Mouse (Mus musculus) mature B cell (primary cell): ENCODE results near the gene Fnip2.
"Not testable (repeated sequence)": the region's sequence is repeated elsewhere in the genome, so short reads cannot be mapped to it uniquely, and the experiment has no call there.

Experiments
- in situ Hi-C: fragments of 300-500 bp; cut with MboI; formaldehyde crosslinking; loops from 2 replicates; pipeline ENCODE4 v1.14.3; 2019

The Fnip2 gene

DNA sequence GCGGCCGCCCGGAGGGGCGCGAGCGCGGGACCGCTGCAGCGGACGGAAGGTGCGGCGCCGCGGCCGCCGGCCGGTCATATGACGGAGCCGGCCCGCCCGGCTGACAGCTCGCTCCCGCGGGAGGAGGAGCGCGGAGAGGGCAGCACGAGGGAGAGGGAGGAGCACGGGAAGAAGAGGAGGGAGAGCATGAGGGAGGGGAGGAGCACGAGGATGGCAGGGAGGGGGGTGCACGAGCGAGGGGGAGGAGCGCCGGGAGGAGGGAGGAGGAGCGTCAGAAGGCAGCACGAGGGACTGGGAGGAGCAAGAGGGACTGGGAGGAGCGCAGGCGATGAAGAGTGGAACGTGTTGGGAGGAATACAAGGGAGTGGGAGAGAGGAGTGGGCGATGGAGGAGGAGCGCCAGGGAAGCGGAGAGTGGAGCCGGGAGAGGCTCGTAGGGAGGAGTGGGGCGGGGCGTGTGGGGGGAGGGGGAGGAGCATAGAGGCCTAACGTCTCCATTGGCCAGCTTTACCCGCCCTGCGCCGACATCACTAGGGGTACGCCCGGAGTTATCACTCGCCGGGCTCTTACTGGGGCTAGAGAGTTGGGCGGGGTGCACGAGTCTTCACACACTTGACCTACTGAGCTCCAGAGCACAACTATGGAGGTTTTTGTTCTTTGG is at the start of gene Fnip2:
Gene Fnip2, minus strand, starts transcription at position 94 of the 660 bp plus-strand sequence.
- in situ Hi-C loops, result no loop called here

- in situ Hi-C loops, result no loop called here
Measured at GRCm38 (mm10) chr3:79609886-79610285, 42.3 kb upstream of the Fnip2 start.

DNA sequence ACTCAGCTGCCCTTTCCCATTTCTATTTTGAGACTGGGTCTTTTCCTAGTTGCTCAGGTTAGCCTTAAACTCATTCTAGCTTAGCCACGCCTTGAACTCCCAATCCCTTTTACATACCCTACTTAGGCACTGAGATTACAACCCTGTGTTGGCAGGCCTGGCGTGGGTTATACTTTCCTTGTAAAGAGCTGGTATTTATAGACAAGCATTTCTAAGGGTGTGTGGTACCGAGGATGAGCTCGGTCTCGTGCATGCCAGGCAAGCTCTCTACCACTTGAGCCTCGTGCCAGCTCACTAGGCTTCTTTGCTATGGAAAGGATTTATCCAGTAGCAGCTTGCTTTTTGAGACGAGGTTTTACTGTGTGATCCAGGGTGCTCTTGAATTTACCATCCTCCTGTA is 27.9 kb upstream of the Fnip2 start:
- in situ Hi-C loops, result loop anchor here (10.0 kb wide), 1 partner anchor 371 kb away; no protein-coding TSS in a partner anchor

DNA sequence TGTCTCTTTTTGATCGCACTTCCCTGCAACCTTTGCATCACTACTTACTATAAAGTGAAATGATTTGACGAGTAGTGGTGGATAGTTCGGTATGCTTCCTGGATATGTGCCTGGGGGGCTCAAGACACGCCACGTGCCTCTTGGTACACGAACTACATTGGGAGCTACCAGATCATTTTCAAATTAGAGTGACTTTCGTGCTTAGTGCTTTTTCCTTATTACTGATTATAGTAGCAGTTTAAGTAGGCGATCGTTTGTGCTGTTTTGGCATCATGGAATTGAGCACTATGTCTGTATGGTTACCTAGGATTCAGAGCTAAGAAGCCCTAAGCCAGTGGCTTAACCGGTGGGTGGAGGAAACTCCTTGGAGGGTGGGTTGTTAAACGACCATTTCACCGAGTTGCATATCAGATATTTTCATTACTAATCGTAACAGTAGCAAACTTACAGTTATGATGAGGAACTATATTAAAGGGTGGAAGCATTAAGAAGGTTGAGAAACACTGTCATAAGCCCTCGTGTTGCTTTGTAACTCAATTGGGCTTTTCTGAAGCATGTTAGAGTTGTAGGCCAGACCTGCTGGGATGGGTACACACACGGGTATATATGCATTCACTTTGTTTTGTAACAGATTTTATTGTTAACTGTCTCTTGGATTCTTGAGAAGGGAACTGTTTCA is 24.3 kb upstream of the Fnip2 start:
- in situ Hi-C loops, result loop anchor here (10.0 kb wide), 1 partner anchor 367 kb away; no protein-coding TSS in a partner anchor

DNA sequence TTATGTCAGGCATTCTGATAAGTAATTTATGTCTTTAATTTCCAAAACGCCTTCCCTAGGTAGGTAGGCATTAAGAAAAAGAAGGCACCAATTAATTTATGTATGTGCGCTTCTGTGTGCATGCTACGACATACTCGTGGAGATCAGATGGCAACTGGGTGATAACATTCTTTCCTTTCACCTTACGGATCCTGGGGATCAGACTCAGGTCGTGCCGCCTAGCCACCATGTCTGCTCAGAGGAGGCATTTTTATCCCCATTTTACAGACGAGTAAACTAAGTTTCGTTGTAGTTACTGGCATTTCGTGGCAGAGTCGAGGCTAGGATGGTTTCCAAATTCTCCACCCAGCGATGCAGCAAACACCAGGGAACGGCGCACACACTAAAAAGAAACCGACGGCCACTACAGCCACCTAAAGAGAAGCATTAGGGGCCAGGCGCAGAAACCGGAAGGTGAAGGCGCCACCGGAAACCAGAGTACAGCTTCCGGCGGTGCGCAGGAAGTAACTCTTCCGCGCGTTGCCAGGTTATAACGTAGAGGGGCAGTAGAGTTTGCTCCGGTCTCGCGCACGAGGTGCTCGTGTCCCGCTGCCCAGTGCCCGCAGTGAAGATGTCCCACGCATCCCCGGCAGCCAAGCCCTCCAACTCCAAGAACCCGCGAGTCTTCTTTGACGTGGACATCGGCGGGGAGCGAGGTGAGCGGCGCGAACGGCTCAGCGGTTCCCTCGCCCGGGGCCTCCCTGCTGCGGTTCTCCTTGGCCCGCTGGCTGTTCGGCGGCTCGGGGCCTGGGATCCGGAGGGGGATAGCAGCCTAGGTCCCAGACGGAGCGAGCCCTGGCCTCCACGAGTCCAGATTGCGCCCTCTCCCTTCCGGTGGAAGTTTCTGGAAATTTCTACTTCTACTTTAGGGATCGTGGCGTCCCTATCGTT is 23.5 kb upstream of the Fnip2 start, which contains the start of gene Ppid:
Gene Ppid, plus strand, starts transcription at position 480 of the 930 bp plus-strand sequence.
- in situ Hi-C loops, result loop anchor here (10.0 kb wide), 1 partner anchor 366 kb away; no protein-coding TSS in a partner anchor

GRCm38 (mm10) chr3:79589671-79590070 is 22.1 kb upstream of the Fnip2 start:
- in situ Hi-C loops, result loop anchor here (10.0 kb wide), 2 partner anchors 365 to 635 kb away; no protein-coding TSS in a partner anchor

DNA sequence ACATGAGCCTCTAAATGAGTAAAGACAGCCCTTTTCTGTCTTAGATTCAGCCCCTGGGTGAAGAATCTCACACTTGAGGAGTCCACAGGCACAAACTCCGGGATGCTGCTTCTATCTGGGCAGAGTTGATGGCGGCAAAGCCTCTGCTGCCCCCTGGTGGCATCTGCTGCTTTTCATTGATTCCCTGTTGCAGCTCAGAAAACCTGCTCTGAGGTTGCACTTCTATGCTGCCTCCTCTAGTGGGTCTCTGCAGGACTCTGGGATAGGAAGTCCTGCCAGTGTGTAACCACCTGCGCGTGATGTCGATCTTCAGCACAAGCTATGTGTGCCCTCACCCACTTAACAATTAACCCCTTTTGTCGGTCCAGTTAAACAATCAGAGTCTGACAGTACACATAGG is 19.2 kb upstream of the Fnip2 start:
- in situ Hi-C loops, result loop anchor here (10.0 kb wide), 1 partner anchor 632 kb away; no protein-coding TSS in a partner anchor

GRCm38 (mm10) chr3:79579891-79580575 is 12.4 kb upstream of the Fnip2 start:
- in situ Hi-C loops, result loop anchor here (10.0 kb wide), 1 partner anchor 625 kb away; no protein-coding TSS in a partner anchor

- in situ Hi-C loops, result no loop called here
Measured at GRCm38 (mm10) chr3:79578164-79578563, 10.6 kb upstream of the Fnip2 start.

DNA sequence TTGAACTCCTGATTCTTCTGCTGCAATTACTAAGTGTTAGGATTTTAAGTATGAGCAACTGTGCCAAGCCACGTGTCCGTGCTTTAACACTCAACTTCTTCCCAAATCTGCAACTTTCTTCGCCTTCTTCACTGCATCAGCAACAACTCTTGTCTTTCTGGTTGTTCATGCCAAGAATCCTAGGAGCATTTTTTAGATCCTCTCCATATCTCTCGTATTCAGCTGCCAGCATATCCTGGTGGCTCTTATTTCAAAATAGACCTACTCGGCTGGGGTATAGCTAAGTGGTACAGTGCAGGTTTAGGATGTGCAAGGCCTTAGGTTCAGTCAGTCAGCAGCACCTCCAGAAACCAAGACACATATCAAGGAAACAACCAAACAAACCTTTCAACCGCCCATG is 10.0 kb upstream of the Fnip2 start:
- in situ Hi-C loops, result no loop called here

GRCm38 (mm10) chr3:79576865-79577264 is 9.3 kb upstream of the Fnip2 start:
- in situ Hi-C loops, result no loop called here

DNA sequence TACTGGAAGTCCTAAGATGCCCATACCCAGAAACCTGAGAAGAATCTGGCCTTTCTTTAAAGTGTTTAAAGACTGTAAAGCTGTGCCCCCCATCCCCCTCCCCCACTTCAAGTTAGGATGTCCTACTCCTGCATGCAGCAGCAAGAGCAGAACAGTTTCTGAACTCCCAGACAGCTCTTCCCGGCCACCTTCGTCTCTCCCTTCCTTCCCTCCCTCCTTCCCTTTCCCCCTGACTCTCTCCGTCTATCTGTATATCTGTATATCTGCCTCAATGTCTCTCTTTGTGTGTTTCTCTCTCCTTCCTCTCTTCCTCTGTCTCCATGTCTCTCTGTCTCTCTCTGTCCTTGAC is 8.8 kb upstream of the Fnip2 start:
- in situ Hi-C loops, result no loop called here

DNA sequence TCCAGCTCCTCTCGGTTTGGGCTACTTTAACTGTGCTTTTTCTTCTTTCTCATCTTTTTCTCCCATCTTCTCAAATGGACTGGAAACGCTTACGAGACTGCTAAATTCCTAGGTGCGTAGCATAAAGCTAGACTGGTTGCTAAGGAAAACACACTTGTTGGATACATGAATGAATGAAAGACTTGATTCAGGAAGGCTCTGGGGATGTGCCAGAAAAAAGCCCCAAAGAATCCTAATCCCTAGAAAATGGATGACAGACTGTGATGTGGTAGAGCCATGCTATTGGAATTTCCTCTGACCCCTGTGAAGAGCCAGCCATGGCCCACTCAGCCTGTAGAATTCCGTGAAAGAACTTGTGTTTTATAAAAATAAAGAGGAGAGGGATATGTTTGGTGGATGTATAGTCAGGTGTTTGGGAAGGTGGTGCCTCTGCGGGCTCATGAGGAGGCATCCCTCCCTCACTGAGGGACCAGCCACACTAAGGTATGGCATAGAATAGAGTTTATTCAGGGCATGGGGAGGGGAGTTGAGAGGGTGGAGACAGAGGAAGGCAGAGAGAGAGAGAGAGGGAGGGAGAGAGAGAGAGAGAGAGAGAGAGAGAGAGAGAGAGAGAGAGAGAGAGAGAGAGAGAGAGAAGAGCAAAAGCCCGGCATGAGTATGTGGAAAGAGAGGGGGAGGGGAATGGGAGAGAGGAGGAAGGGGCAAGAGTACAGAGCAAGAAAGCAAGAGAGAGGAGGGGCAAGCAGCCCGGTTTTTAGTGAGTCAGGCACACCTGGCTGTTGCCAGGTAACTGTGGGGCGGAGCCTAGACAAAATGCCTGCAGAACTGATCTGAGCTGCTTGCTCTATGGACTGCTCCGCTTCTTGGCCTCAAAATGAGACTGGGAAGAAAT is 8.2 kb upstream of the Fnip2 start:
- in situ Hi-C loops, result no loop called here

DNA sequence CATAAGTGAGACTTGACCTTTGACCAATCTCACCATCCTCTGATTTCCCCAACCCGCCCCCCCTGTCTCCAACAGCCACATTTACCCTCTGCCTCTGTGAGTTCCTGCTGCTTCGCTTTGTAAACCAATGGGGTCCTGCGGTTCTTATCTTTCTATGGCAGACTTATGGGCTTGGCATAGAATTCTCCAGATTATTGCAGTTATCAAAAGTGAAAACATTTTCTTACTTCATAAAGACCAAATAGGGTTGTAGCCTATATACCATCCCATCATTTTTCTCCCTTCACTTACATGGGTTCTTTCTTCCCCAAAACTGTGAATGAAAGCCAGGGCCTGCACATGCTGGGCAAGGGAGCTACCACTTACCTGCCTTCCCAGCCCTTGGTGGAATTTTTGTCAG is 6.7 kb upstream of the Fnip2 start:
- in situ Hi-C loops, result no loop called here

DNA sequence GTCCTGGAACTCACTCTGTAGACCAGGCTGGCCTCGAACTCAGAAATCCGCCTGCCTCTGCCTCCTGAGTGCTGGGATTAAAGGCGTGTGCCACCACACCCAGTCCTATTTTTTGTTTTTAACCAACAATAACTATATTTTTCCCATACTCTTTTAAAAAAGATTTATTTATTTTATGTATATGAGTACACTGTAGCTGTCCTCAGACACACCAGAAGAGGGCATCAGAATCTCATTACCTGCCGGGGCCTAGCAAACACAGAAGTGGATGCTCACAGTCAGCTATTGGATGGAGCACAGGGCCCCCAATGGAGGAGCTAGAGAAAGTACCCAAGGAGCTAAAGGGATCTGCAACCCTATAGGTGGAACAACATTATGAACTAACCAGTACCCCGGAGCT is 5.8 kb upstream of the Fnip2 start:
- in situ Hi-C loops, result not testable (repeated sequence)

DNA sequence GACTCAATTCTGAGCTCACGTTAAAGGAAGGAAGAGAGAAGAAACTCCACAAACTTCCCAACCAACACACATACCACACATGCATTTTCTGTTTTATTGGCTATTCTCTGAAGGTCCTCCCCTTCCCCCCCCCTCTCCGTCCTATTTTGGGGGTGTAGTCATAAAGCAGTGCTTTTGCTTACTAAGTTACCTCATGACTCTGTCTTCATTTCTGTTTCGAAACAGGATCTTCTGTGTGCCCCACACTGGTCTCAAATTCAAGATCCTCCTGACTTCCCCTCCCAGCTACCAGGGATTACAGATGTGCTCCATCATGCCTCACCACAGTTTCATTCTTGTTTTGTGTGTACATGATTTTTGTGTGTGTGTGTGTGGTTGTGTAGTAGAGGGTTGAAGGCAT is 4.8 kb upstream of the Fnip2 start:
- in situ Hi-C loops, result no loop called here

- in situ Hi-C loops, result no loop called here
Measured at GRCm38 (mm10) chr3:79569351-79569681, 1.7 kb upstream of the Fnip2 start.

DNA sequence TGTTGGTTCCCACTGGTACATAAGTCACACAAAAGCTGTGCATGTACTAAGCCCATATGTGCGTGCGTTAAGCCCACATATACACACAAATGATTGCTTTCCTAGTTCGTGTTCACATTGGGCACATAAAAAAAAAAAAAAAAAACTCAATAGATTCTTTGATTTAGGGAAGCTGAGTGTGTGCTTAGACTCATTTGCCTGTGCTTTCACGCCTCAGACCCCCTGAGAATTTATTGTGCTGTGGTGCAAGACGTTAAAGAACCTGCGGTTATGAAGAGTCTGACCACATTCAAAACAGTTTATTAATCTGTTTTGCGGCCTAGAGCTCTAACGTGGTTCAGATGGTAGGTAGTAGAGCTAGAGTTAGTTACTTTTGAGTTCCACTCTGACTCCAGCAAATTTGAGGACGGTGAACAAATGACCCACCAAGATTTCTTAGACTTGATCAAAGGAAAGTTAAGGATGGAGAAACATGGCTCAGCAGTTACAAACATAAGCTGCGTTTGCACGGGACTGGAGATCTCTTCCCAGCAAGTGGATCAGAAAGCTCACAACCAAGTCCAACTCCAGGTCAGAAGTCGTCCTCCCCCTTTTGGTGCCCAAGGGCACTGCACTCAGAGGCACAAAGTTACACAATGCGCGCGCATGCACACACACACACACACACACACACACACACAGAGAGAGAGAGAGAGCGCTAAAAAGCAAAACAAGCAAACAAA is 1.2 kb upstream of the Fnip2 start:
- in situ Hi-C loops, result no loop called here

GRCm38 (mm10) chr3:79566716-79567691 is 592 bp downstream of the Fnip2 start:
- in situ Hi-C loops, result no loop called here
